In the genomic region with DNA sequence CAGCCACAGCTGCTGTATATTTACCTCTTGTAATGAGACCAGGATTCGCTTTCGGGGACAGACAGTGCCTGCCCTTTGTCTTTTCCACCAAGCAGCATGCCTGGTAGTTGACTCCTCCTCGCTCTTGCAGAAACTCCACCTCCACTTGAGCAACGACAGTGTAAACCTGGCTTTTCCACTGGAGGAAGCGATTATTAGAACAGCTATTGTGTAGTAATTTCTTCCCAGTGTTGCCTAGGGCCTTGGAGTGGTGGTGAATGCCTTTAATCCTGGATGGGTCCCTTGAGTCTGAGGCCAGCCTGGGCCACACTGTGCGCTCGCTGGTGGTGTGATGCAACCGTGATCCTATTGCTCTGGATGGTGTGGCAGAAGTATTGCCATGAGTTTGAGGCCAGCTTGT, we compare ENCODE assay signal across 11 mouse cellular contexts.
"Had no signal": no experiment of that assay in that cellular context is flagged by ENCODE, and none has a peak within 500 bp of the region (broad histone marks: within the 10 kb centered on the region; RNA-seq: fewer than 3 reads in every experiment).

No protein-coding gene starts in this region.

- H3K4me1 ChIP-seq: limb, embryonic 13.5 days; liver, embryonic 15.5 days; midbrain, embryonic 13.5 days; stomach, embryonic 15.5 days had no signal

- DNase-seq: kidney, adult 9 months; kidney, postnatal 36 days; left cerebral cortex, postnatal 4 days; right cerebral cortex, postnatal 14 days; thymus, adult 2 months; thymus, postnatal 25 days had no signal

- H3K9me3 ChIP-seq: limb, embryonic 13.5 days; liver, embryonic 15.5 days; midbrain, embryonic 13.5 days; stomach, embryonic 15.5 days had no signal

- H3K9ac ChIP-seq: limb, embryonic 13.5 days; liver, embryonic 15.5 days; midbrain, embryonic 13.5 days; stomach, embryonic 15.5 days had no signal

- H3K4me3 ChIP-seq: limb, embryonic 13.5 days; liver, embryonic 15.5 days; midbrain, embryonic 13.5 days; stomach, embryonic 15.5 days had no signal

- H3K27ac ChIP-seq: kidney, postnatal 0 days; limb, embryonic 13.5 days; liver, embryonic 15.5 days; midbrain, embryonic 13.5 days; stomach, embryonic 15.5 days had no signal

- H3K4me2 ChIP-seq: limb, embryonic 13.5 days; liver, embryonic 15.5 days; midbrain, embryonic 13.5 days; stomach, embryonic 15.5 days had no signal

- ATAC-seq: midbrain, embryonic 13.5 days had no signal

- H3K27me3 ChIP-seq: limb, embryonic 13.5 days; liver, embryonic 15.5 days; midbrain, embryonic 13.5 days; stomach, embryonic 15.5 days had no signal
